In the genomic region with DNA sequence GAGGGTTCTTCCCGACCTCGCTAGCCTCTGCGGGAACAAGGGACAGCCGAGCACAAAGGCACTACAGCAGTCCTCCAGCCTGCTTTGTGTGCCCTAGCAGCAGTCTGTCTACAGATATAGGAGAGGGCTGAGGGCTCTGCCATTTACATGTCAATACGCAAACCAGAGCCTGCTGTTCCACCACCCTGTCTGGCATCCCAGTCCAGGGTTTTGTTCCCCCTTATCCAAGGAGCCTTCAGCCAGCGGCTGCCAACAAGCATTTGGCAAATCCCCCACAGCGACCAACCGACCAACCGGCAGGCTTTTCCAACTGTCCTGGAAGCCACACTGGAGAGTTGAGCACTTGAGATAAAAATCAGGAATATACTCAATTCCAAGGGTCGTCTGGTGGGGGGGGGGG, we compare ENCODE assay signal across 9 mouse cellular contexts. TPM values are rescaled to one million over a fixed set of nuclear protein-coding genes. Genes with fewer than 3 reads are reported as not detected.
DNase-seq lines count a peak whose midpoint lies in the region; ATAC-seq and TF ChIP-seq lines count a peak whose summit lies in the region.
"Had no signal": no experiment of that assay in that cellular context is flagged by ENCODE, and none has a peak within 500 bp of the region (broad histone marks: within the 10 kb centered on the region; RNA-seq: fewer than 3 reads in every experiment).

No protein-coding gene starts in this region.

- TF ChIP-seq CTCF in kidney, postnatal 0 days (IDR thresholded peaks at IDR 0.05; ENCODE audit: low read depth): no peak
- TF ChIP-seq CTCF in kidney, adult 2 months (conservative IDR thresholded peaks at IDR 0.05; ENCODE audit: insufficient read depth, insufficient read length, low read depth, low read length): no peak
- TF ChIP-seq CTCF in cerebellum, adult 2 months (IDR thresholded peaks at IDR 0.05; ENCODE audit: borderline replicate concordance, insufficient read depth, low read depth, low read length): no peak
- no peak for TF ChIP-seq CTCF in forebrain, postnatal 0 days (IDR thresholded peaks at IDR 0.05; ENCODE audit: low read depth)

- H3K27me3 ChIP-seq in kidney, postnatal 0 days (ENCODE audit: insufficient read depth, low read length): no peaks in the 10 kb centered on the region
- H3K27me3 ChIP-seq in kidney, adult 2 months (replicated peaks; ENCODE audit: control insufficient read depth, insufficient read depth, low read length): no peaks in the 10 kb centered on the region
- no peaks in the 10 kb centered on the region for H3K27me3 ChIP-seq in cerebellum, adult 2 months (ENCODE audit: control insufficient read depth, insufficient read depth, low read length)
- H3K27me3 ChIP-seq in forebrain, postnatal 0 days (ENCODE audit: insufficient read depth, low read length): no peaks in the 10 kb centered on the region
- no peaks in the 10 kb centered on the region for H3K27me3 ChIP-seq in midbrain, embryonic 16.5 days (ENCODE audit: control insufficient read depth, insufficient read depth, low read depth, low read length)
- H3K27me3 ChIP-seq: Patski had no signal

- no peaks in the 10 kb centered on the region for H3K36me3 ChIP-seq in kidney, postnatal 0 days (ENCODE audit: insufficient read depth, low read length)
- no peaks in the 10 kb centered on the region for H3K36me3 ChIP-seq in kidney, adult 2 months (ENCODE audit: control insufficient read depth, insufficient read depth, low read length)
- H3K36me3 ChIP-seq in forebrain, postnatal 0 days (ENCODE audit: insufficient read depth): no peaks in the 10 kb centered on the region
- H3K36me3 ChIP-seq in midbrain, embryonic 16.5 days (ENCODE audit: control insufficient read depth, insufficient read depth, low read length): no peaks in the 10 kb centered on the region

- peak overlapping the region; percentile 19; the same call in 1 of the 2 replicates for H3K4me2 ChIP-seq in kidney, postnatal 0 days (ENCODE audit: low read length)
- H3K4me2 ChIP-seq in forebrain, postnatal 0 days (ENCODE audit: low read depth): peak overlapping the region; percentile 21
- H3K4me2 ChIP-seq in midbrain, embryonic 16.5 days (ENCODE audit: low read length): peak overlapping the region; percentile 39

- H3K4me1 ChIP-seq in kidney, postnatal 0 days (replicated peaks; ENCODE audit: insufficient read depth, low read length): no peaks in the 10 kb centered on the region
- no peaks in the 10 kb centered on the region for H3K4me1 ChIP-seq in kidney, adult 2 months (ENCODE audit: control insufficient read depth, insufficient read depth, low read length)
- no peaks in the 10 kb centered on the region; the same call in 1 of the 2 replicates for H3K4me1 ChIP-seq in cerebellum, adult 2 months (ENCODE audit: control insufficient read depth, insufficient read depth, low read length)
- no peaks in the 10 kb centered on the region for H3K4me1 ChIP-seq in forebrain, postnatal 0 days (ENCODE audit: insufficient read depth)
- peaks cover 28% of the 10 kb centered on the region for H3K4me1 ChIP-seq in midbrain, embryonic 16.5 days (ENCODE audit: control insufficient read depth, insufficient read depth, low read length)

- ATAC-seq in kidney, postnatal 0 days (replicated peaks; ENCODE audit: low FRiP score, low read depth): no peak
- peak; percentile 94 for ATAC-seq in forebrain, postnatal 0 days
- ATAC-seq in midbrain, embryonic 16.5 days: peak; percentile 87
- ATAC-seq in erythroblast, adult 5-6 weeks (replicated peaks; ENCODE audit: low FRiP score, poor library complexity, severe bottlenecking): no peak
- ATAC-seq in megakaryocyte progenitor cell, adult 5-6 weeks (replicated peaks; ENCODE audit: poor library complexity): no peak
- ATAC-seq: Patski had no signal

- peak overlapping the region; percentile 54; the same call in 1 of the 2 replicates for H3K27ac ChIP-seq in kidney, postnatal 0 days
- H3K27ac ChIP-seq in kidney, adult 2 months (ENCODE audit: insufficient read depth, low read depth, low read length): no peak overlapping the region
- no peak overlapping the region for H3K27ac ChIP-seq in cerebellum, adult 2 months (ENCODE audit: insufficient read depth, low read length)
- H3K27ac ChIP-seq in forebrain, postnatal 0 days (ENCODE audit: low read depth, low read length): peak overlapping the region; percentile 72
- H3K27ac ChIP-seq in midbrain, embryonic 16.5 days (ENCODE audit: low read length): peak overlapping the region; percentile 71

- H3K4me3 ChIP-seq in kidney, postnatal 0 days (replicated peaks; ENCODE audit: low read depth, low read length): no peak overlapping the region
- H3K4me3 ChIP-seq in kidney, adult 2 months (ENCODE audit: insufficient read depth, low read depth, low read length): no peak overlapping the region
- H3K4me3 ChIP-seq in cerebellum, adult 2 months (replicated peaks; ENCODE audit: insufficient read depth, low read depth, low read length): peak overlapping the region; percentile 2
- H3K4me3 ChIP-seq in forebrain, postnatal 0 days (ENCODE audit: low read depth, low read length): no peak overlapping the region
- H3K4me3 ChIP-seq in midbrain, embryonic 16.5 days (ENCODE audit: low read depth, low read length): 0 out of 2 replicates have a peak overlapping the region, but pooled peaks have one; percentile 8

- no peaks in the 10 kb centered on the region for H3K9me3 ChIP-seq in kidney, postnatal 0 days (replicated peaks; ENCODE audit: low read length)
- H3K9me3 ChIP-seq in forebrain, postnatal 0 days (ENCODE audit: low read length): no peaks in the 10 kb centered on the region
- no peaks in the 10 kb centered on the region for H3K9me3 ChIP-seq in midbrain, embryonic 16.5 days (replicated peaks; ENCODE audit: control insufficient read depth, low read length, poor library complexity, severe bottlenecking)

- TF ChIP-seq POLR2A in kidney, adult 2 months (IDR thresholded peaks at IDR 0.05; ENCODE audit: low read depth, low read length): no peak
- TF ChIP-seq POLR2A in cerebellum, adult 2 months (IDR thresholded peaks at IDR 0.05; ENCODE audit: borderline replicate concordance, insufficient read depth, low read length): no peak

- 0 out of 2 replicates have a peak overlapping the region, but pooled peaks have one; percentile 13 for H3K9ac ChIP-seq in kidney, postnatal 0 days (ENCODE audit: low read depth, low read length)
- no peak overlapping the region for H3K9ac ChIP-seq in forebrain, postnatal 0 days
- H3K9ac ChIP-seq in midbrain, embryonic 16.5 days (ENCODE audit: low read depth, low read length): peak overlapping the region; percentile 51; the same call in 1 of the 2 replicates

- WGBS in kidney, postnatal 0 days: 16% methylated on average over 10 of the region's 10 CpGs
- 26% methylated on average over 10 of the region's 10 CpGs for WGBS in kidney, adult 2 months
- WGBS in cerebellum, adult 2 months: 8% methylated on average over 10 of the region's 10 CpGs
- 2% methylated on average over 10 of the region's 10 CpGs for WGBS in forebrain, postnatal 0 days
- 3% methylated on average over 10 of the region's 10 CpGs for WGBS in midbrain, embryonic 16.5 days

- no peak for DNase-seq in kidney, postnatal 0 days (ENCODE audit: low spot score)
- no peak for DNase-seq in kidney, adult 2 months
- peak; percentile 22 to 27 for DNase-seq in cerebellum, adult 2 months
- peak; percentile 79 for DNase-seq in forebrain, postnatal 0 days
- no peak for DNase-seq in thymus, postnatal 0 days (ENCODE audit: low spot score)

RNA-seq across cellular contexts. Expression of a gene that starts 27.2 kb away (rescaled TPM):
- polyA plus RNA-seq in kidney, postnatal 0 days (2015; fragmentation: Nextera tagmentation; extraction: Ambion mirVana): 8.5 and 9.2 TPM in 2 replicates
- polyA plus RNA-seq in kidney, adult 2 months (2012; rRNA removed): 0.71 and 1.1 TPM in 2 replicates
- 7.7 and 9.4 TPM in 2 replicates for polyA plus RNA-seq in cerebellum, adult 2 months (2012; rRNA removed)
- total RNA-seq in forebrain, postnatal 0 days (2014; rRNA removed): 30.3 and 39.8 TPM in 2 replicates
- polyA plus RNA-seq in forebrain, postnatal 0 days (2015; fragmentation: Nextera tagmentation; extraction: Ambion mirVana): 15.1 and 18.4 TPM in 2 replicates
- 35.7 and 37.9 TPM in 2 replicates for polyA plus RNA-seq in midbrain, embryonic 16.5 days (2015; fragmentation: Nextera tagmentation; extraction: Ambion mirVana)
- 0.77 TPM in 1 of 2 replicates, not detected in the other for total RNA-seq in erythroblast, adult 5-6 weeks (2015; ENCODE audit: low replicate concordance)
- total RNA-seq in erythroblast, adult 5-6 weeks (2017; ENCODE audit: low replicate concordance): 0.42 and 0.77 TPM in 2 replicates
- 10.1 and 12.8 TPM in 2 replicates for polyA plus RNA-seq in thymus, postnatal 0 days (2015; fragmentation: Nextera tagmentation; extraction: Ambion mirVana)
- 0.59 and 0.76 TPM in 2 replicates for total RNA-seq in megakaryocyte progenitor cell, adult 5-6 weeks (2015)
- total RNA-seq in megakaryocyte progenitor cell, adult 5-6 weeks (2017): 0.92 and 0.95 TPM in 2 replicates

RNA-seq across cellular contexts. Expression of a gene that starts 59.4 kb away (rescaled TPM):
- 24.0 and 26.8 TPM in 2 replicates for polyA plus RNA-seq in kidney, postnatal 0 days (2015; fragmentation: Nextera tagmentation; extraction: Ambion mirVana)
- 14.3 and 18.9 TPM in 2 replicates for polyA plus RNA-seq in kidney, adult 2 months (2012; rRNA removed)
- polyA plus RNA-seq in cerebellum, adult 2 months (2012; rRNA removed): 45.4 and 51.7 TPM in 2 replicates
- total RNA-seq in forebrain, postnatal 0 days (2014; rRNA removed): 45.3 and 53.0 TPM in 2 replicates
- polyA plus RNA-seq in forebrain, postnatal 0 days (2015; fragmentation: Nextera tagmentation; extraction: Ambion mirVana): 21.8 and 30.6 TPM in 2 replicates
- polyA plus RNA-seq in midbrain, embryonic 16.5 days (2015; fragmentation: Nextera tagmentation; extraction: Ambion mirVana): 38.3 and 39.4 TPM in 2 replicates
- 3.8 and 7.1 TPM in 2 replicates for total RNA-seq in erythroblast, adult 5-6 weeks (2015; ENCODE audit: low replicate concordance)
- total RNA-seq in erythroblast, adult 5-6 weeks (2017; ENCODE audit: low replicate concordance): 10.0 and 19.5 TPM in 2 replicates
- 10.1 and 12.5 TPM in 2 replicates for polyA plus RNA-seq in thymus, postnatal 0 days (2015; fragmentation: Nextera tagmentation; extraction: Ambion mirVana)
- total RNA-seq in megakaryocyte progenitor cell, adult 5-6 weeks (2015): not detected in 2 replicates
- 0.10 TPM in 1 of 2 replicates, not detected in the other for total RNA-seq in megakaryocyte progenitor cell, adult 5-6 weeks (2017)

Comparison
In these comparisons a context has a peak if more than half of its experiments do, and no peak if none do; other contexts are left out.
1. H3K27ac ChIP-seq: peak in kidney, postnatal 0 days (single experiment), forebrain, postnatal 0 days (single experiment) and midbrain, embryonic 16.5 days (single experiment); none in kidney, adult 2 months (single experiment) and cerebellum, adult 2 months (single experiment).
2. ATAC-seq: peak in forebrain, postnatal 0 days (single experiment) and midbrain, embryonic 16.5 days (single experiment); none in kidney, postnatal 0 days (single experiment), erythroblast, adult 5-6 weeks (single experiment) and megakaryocyte progenitor cell, adult 5-6 weeks (single experiment).
3. DNase-seq: peak in cerebellum, adult 2 months (2 of 2) and forebrain, postnatal 0 days (single experiment); none in kidney, postnatal 0 days (single experiment), kidney, adult 2 months (single experiment) and thymus, postnatal 0 days (single experiment).
4. H3K4me3 ChIP-seq: peak in cerebellum, adult 2 months (single experiment) and midbrain, embryonic 16.5 days (single experiment); none in kidney, postnatal 0 days (single experiment), kidney, adult 2 months (single experiment) and forebrain, postnatal 0 days (single experiment).
5. Peak in every context shown above with its lines, with median percentiles within 50 percentile points of each other: H3K4me2 ChIP-seq.